Mouse (Mus musculus) midbrain, embryonic 14.5 days (tissue): ENCODE data around the gene Nav3. TPM values are rescaled to one million over a fixed set of nuclear protein-coding genes. Genes with fewer than 3 reads are reported as not detected.

Source experiments
- ATAC-seq: fragments of 200-750 bp; cut with Nextera tagmentation; 2 replicates; pipeline ENCODE4 v1.8.0; 2017; ENCODE audit warnings: moderate number of reproducible peaks, moderate library complexity; ENCODE audit not compliant: low FRiP score, low TSS enrichment
- DNase-seq: peaks from one replicate; pipeline ENCODE4 v3.0.0-alpha.2; 2015
- H3K27ac ChIP-seq: fragments of 300-500 bp; sonication (generic); replicated peaks from 2 replicates; pipeline ENCODE4 v1.5.1; 2014; ENCODE audit warnings: mild to moderate bottlenecking, low read depth, low read length, moderate library complexity
- H3K27me3 ChIP-seq: fragments of 300-500 bp; sonication (generic); 2 replicates; pipeline ENCODE4 v1.6.1; 2014; ENCODE audit warnings: low read length, control low read depth, mixed read lengths; ENCODE audit not compliant: control insufficient read depth, insufficient read depth
- H3K36me3 ChIP-seq: fragments of 300-500 bp; sonication (generic); 2 replicates; pipeline ENCODE4 v1.6.1; 2014; ENCODE audit warnings: low read length, control low read depth; ENCODE audit not compliant: control insufficient read depth, insufficient read depth
- H3K4me1 ChIP-seq: fragments of 300-500 bp; sonication (generic); 2 replicates; pipeline ENCODE4 v1.6.1; 2014; ENCODE audit warnings: mild to moderate bottlenecking, antibody characterized with exemption, low read length, control low read depth; ENCODE audit not compliant: control insufficient read depth, insufficient read depth
- H3K4me2 ChIP-seq: fragments of 300-500 bp; sonication (generic); 2 replicates; pipeline ENCODE4 v1.6.1; 2014; ENCODE audit warnings: mild to moderate bottlenecking, low read length, moderate library complexity
- H3K4me3 ChIP-seq: fragments of 300-500 bp; sonication (generic); replicated peaks from 2 replicates; pipeline ENCODE4 v1.5.1; 2014; ENCODE audit warnings: low read depth, low read length
- H3K9ac ChIP-seq: fragments of 300-500 bp; sonication (generic); replicated peaks from 2 replicates; pipeline ENCODE4 v1.6.1; 2014; ENCODE audit warnings: mild to moderate bottlenecking, low read length, moderate library complexity
- H3K9me3 ChIP-seq: fragments of 300-500 bp; sonication (generic); 2 replicates; pipeline ENCODE4 v1.6.1; 2016; ENCODE audit warnings: low read length, control low read depth, mixed read lengths; ENCODE audit not compliant: control insufficient read depth
- whole genome bisulfite sequencing: fragments of 180-500 bp; shearing (Covaris S2); extraction: QIAGEN DNeasy Blood & Tissue Kit; methylation state at CpG from one replicate; pipeline ENCODE4 v1.1.7; 2014; 5-methylcytosine and 5-hydroxymethylcytosine counted together
- polyA plus RNA-seq: library from polyadenylated mRNA; unstranded; fragments of >200 nt; fragmentation: Nextera tagmentation; extraction: Ambion mirVana; gene quantifications from 2 replicates; pipeline ENCODE4 v1.2.1, GENCODE M21; 2014

Gene Nav3
- polyA plus RNA-seq, 1 experiment from 2014 or later = 26.9 TPM

- peak; percentile 51 for DNase-seq
- no peak for ATAC-seq
Observed at GRCm38 (mm10) chr10:110102231-110102630, 353.8 kb downstream of the Nav3 start.

DNA sequence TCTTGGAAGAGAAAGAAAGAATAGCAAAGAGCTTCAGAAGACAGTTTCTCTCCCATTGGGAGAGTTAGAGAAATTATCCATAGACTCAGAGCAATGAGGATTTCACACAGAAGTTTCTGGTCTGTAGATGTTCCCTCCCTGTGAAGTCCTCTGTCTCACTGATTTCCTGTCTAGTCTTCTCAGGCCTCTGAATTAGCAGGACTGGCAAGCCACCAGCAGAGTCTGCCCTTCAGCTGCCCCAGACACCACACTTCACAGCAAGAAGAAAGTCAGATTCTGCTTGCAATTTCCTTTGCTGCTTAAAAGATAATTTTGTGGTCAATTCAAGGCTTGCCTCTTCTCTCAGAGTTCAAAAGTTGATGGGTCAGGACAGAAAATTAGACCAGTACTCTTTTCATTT lies 361.6 kb downstream of the Nav3 start:
- no peak overlapping the region for H3K9ac ChIP-seq
- no peak overlapping the region for H3K4me2 ChIP-seq
- DNase-seq (no peak), ATAC-seq (no peak)
- H3K4me1 ChIP-seq = no peaks in the 10 kb centered on the region
- H3K4me3 ChIP-seq = no peak overlapping the region
- no peak overlapping the region for H3K27ac ChIP-seq
- H3K36me3 ChIP-seq = no peaks in the 10 kb centered on the region
- H3K9me3 ChIP-seq = no peaks in the 10 kb centered on the region
- no peaks in the 10 kb centered on the region for H3K27me3 ChIP-seq

More at GRCm38 (mm10) chr10:110102231-110102630, 353.8 kb downstream of the Nav3 start:
- Histone ChIP-seq H3K4me2 (no peak overlapping the region), H3K4me3 (no peak overlapping the region), H3K9me3 (no peaks in the 10 kb centered on the region), H3K4me1 (peaks cover 6% of the 10 kb centered on the region; the same call in 1 of the 2 replicates), H3K27ac (peak overlapping the region; percentile 61), H3K36me3 (no peaks in the 10 kb centered on the region), H3K9ac (no peak overlapping the region), H3K27me3 (no peaks in the 10 kb centered on the region)
- 47% methylated on average over 4 of the region's 4 CpGs for WGBS

- Histone ChIP-seq H3K27me3 (no peaks in the 10 kb centered on the region), H3K4me3 (no peak overlapping the region), H3K4me2 (no peak overlapping the region), H3K36me3 (no peaks in the 10 kb centered on the region), H3K9me3 (no peaks in the 10 kb centered on the region), H3K4me1 (no peaks in the 10 kb centered on the region), H3K9ac (no peak overlapping the region), H3K27ac (no peak overlapping the region)
- 62% methylated on average over 5 of the region's 5 CpGs for WGBS
- DNase-seq = peak; percentile 27
- ATAC-seq = no peak
Observed at GRCm38 (mm10) chr10:110088444-110089061, 367.5 kb downstream of the Nav3 start.

DNA sequence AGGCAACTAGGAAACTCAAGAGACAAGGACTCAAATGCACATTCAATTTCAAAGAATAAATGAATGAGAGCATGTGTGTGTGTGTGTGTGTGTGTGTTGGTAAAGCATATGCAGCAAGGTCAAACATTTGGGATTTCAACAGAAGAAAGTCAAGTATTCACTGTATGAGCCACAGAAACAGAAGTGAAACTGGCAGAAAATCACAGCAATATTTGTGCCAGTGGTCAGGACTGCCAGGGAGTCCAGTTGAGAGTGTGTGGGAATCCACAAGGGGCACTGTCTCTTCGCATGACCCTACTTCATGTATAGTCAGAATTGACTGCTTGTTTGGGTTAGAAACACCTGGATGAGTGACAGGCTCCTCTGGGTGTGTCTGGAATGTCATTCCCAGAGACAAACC lies 370.1 kb downstream of the Nav3 start:
- Histone ChIP-seq H3K36me3 (no peaks in the 10 kb centered on the region), H3K9ac (no peak overlapping the region), H3K4me3 (no peak overlapping the region), H3K27me3 (no peaks in the 10 kb centered on the region), H3K9me3 (no peaks in the 10 kb centered on the region), H3K4me1 (no peaks in the 10 kb centered on the region), H3K27ac (no peak overlapping the region), H3K4me2 (no peak overlapping the region)
- DNase-seq (no peak), ATAC-seq (no peak)
- WGBS = 85% methylated on average over 1 of the region's 1 CpGs

DNA sequence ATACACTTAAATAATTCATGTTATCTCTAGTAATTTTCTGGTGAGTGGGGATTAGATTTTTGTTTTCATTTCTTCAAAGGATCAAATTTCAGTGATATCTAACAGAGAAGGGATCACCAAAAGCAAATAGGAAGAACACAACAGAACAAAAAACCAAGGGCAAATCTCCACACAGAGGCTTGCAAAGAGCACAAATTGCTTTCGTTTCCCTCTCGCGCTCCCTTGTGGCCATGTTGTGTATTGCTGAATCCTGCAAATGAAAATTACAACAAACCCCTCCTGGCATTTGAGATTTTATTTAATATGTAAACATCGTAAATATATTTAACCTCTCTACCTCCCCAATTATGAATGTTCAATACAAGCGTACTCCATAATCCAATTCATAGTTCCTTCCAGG lies 370.8 kb downstream of the Nav3 start:
- H3K27me3 ChIP-seq = no peaks in the 10 kb centered on the region
- no peak overlapping the region for H3K4me2 ChIP-seq
- H3K27ac ChIP-seq = no peak overlapping the region
- ATAC-seq (no peak), DNase-seq (peak; percentile 80)
- H3K9me3 ChIP-seq = no peaks in the 10 kb centered on the region
- H3K4me1 ChIP-seq = no peaks in the 10 kb centered on the region
- WGBS = 12% methylated on average over 5 of the region's 5 CpGs
- H3K9ac ChIP-seq = no peak overlapping the region
- no peak overlapping the region for H3K4me3 ChIP-seq
- H3K36me3 ChIP-seq = no peaks in the 10 kb centered on the region

- ATAC-seq = no peak
- H3K27ac ChIP-seq = no peak overlapping the region
- no peak overlapping the region for H3K4me2 ChIP-seq
- H3K9ac ChIP-seq = no peak overlapping the region
- DNase-seq = no peak
- H3K36me3 ChIP-seq = no peaks in the 10 kb centered on the region
- no peaks in the 10 kb centered on the region for H3K27me3 ChIP-seq
- no peaks in the 10 kb centered on the region for H3K9me3 ChIP-seq
- H3K4me3 ChIP-seq = no peak overlapping the region
- WGBS = 85% methylated on average over 5 of the region's 5 CpGs
- H3K4me1 ChIP-seq = no peaks in the 10 kb centered on the region
Observed at GRCm38 (mm10) chr10:110076575-110076974, 379.4 kb downstream of the Nav3 start.

- no peaks in the 10 kb centered on the region for H3K9me3 ChIP-seq
- no peak overlapping the region for H3K9ac ChIP-seq
- H3K27me3 ChIP-seq = no peaks in the 10 kb centered on the region
- H3K4me2 ChIP-seq = no peak overlapping the region
- no peak overlapping the region for H3K27ac ChIP-seq
- no peak overlapping the region for H3K4me3 ChIP-seq
- 91% methylated on average over 8 of the region's 8 CpGs for WGBS
- DNase-seq = no peak
- no peaks in the 10 kb centered on the region for H3K4me1 ChIP-seq
- no peak for ATAC-seq
- no peaks in the 10 kb centered on the region for H3K36me3 ChIP-seq
Observed at GRCm38 (mm10) chr10:110072355-110072754, 383.6 kb downstream of the Nav3 start.

- no peaks in the 10 kb centered on the region for H3K27me3 ChIP-seq
- H3K4me1 ChIP-seq = no peaks in the 10 kb centered on the region
- ATAC-seq = no peak
- H3K4me3 ChIP-seq = no peak overlapping the region
- H3K9ac ChIP-seq = no peak overlapping the region
- WGBS = 84% methylated on average over 5 of the region's 5 CpGs
- DNase-seq = no peak
- H3K4me2 ChIP-seq = no peak overlapping the region
- no peak overlapping the region for H3K27ac ChIP-seq
- H3K9me3 ChIP-seq = no peaks in the 10 kb centered on the region
- H3K36me3 ChIP-seq = no peaks in the 10 kb centered on the region
Observed at GRCm38 (mm10) chr10:110061166-110061565, 394.8 kb downstream of the Nav3 start.

- ATAC-seq (no peak), DNase-seq (no peak)
- Histone ChIP-seq H3K27ac (no peak overlapping the region), H3K4me1 (no peaks in the 10 kb centered on the region), H3K4me2 (no peak overlapping the region), H3K9ac (no peak overlapping the region), H3K27me3 (no peaks in the 10 kb centered on the region), H3K9me3 (no peaks in the 10 kb centered on the region), H3K4me3 (no peak overlapping the region), H3K36me3 (no peaks in the 10 kb centered on the region)
- WGBS = 83% methylated on average over 4 of the region's 4 CpGs
Observed at GRCm38 (mm10) chr10:110037547-110037946, 418.5 kb downstream of the Nav3 start.
